Mouse (Mus musculus): Measurements from ENCODE around the gene Slc5a4a.

Gene Slc5a4a

GRCm38 (mm10) chr10:76147278-76147677 is at the start of gene Slc5a4a:
TSS of gene Slc5a4a (plus strand) at chr10:76147451.
- in situ Hi-C loops (cut with MboI, MseI): no loop called here

GRCm38 (mm10) chr10:76110861-76111260 is 36.4 kb upstream of the Slc5a4a start, which contains the start of gene Slc5a4b:
TSS of gene Slc5a4b (minus strand) at chr10:76110961.
- in situ Hi-C loops (cut with MboI, MseI): no loop called here

GRCm38 (mm10) chr10:76117966-76118365 is 29.3 kb upstream of the Slc5a4a start:
- in situ Hi-C loops (cut with MboI, MseI): no loop called here

GRCm38 (mm10) chr10:76118741-76119140 is 28.5 kb upstream of the Slc5a4a start:
- in situ Hi-C loops (cut with MboI, MseI): no loop called here

GRCm38 (mm10) chr10:76120124-76120711 is 27.0 kb upstream of the Slc5a4a start:
- in situ Hi-C loops (cut with MboI, MseI): no loop called here

- in situ Hi-C loops (cut with MboI, MseI): no loop called here
Observed at GRCm38 (mm10) chr10:76121495-76121894, 25.8 kb upstream of the Slc5a4a start.

- in situ Hi-C loops (cut with MboI, MseI): no loop called here
Observed at GRCm38 (mm10) chr10:76132506-76132905, 14.7 kb upstream of the Slc5a4a start.

GRCm38 (mm10) chr10:76136318-76136717 is 10.9 kb upstream of the Slc5a4a start:
- in situ Hi-C loops (cut with MboI, MseI): no loop called here

- in situ Hi-C loops (cut with MboI, MseI): no loop called here
Observed at GRCm38 (mm10) chr10:76146846-76147245, 405 bp upstream of the Slc5a4a start.

- in situ Hi-C loops (cut with MboI, MseI): no loop called here
Observed at GRCm38 (mm10) chr10:76155911-76156310, 8.7 kb downstream of the Slc5a4a start.

- in situ Hi-C loops (cut with MboI, MseI): no loop called here
Observed at GRCm38 (mm10) chr10:76157528-76157927, 10.3 kb downstream of the Slc5a4a start.

- in situ Hi-C loops (cut with MboI, MseI): no loop called here
Observed at GRCm38 (mm10) chr10:76158009-76158408, 10.8 kb downstream of the Slc5a4a start.

GRCm38 (mm10) chr10:76174899-76175298 is 27.6 kb downstream of the Slc5a4a start:
- in situ Hi-C loops (cut with MboI, MseI): no loop called here

- in situ Hi-C loops (cut with MboI, MseI): no loop called here
Observed at GRCm38 (mm10) chr10:76185216-76185615, 38.0 kb downstream of the Slc5a4a start.

- in situ Hi-C loops (cut with MboI, MseI): no loop called here
Observed at GRCm38 (mm10) chr10:76188010-76188409, 40.8 kb downstream of the Slc5a4a start.

GRCm38 (mm10) chr10:76201416-76201815 is 54.2 kb downstream of the Slc5a4a start:
- in situ Hi-C loops (cut with MboI, MseI): no loop called here

GRCm38 (mm10) chr10:76201978-76202377 is 54.7 kb downstream of the Slc5a4a start:
- in situ Hi-C loops (cut with MboI, MseI): no loop called here

- in situ Hi-C loops (cut with MboI, MseI): no loop called here
Observed at GRCm38 (mm10) chr10:76203798-76204283, 56.6 kb downstream of the Slc5a4a start.

- in situ Hi-C loops (cut with MboI, MseI): no loop called here
Observed at GRCm38 (mm10) chr10:76207262-76207796, 60.1 kb downstream of the Slc5a4a start.

GRCm38 (mm10) chr10:76209241-76209640 is 62.0 kb downstream of the Slc5a4a start:
- in situ Hi-C loops (cut with MboI, MseI): no loop called here

- in situ Hi-C loops (cut with MboI, MseI): no loop called here
Observed at GRCm38 (mm10) chr10:76210806-76211205, 63.6 kb downstream of the Slc5a4a start.

GRCm38 (mm10) chr10:76212121-76212520 is 64.9 kb downstream of the Slc5a4a start:
- in situ Hi-C loops (cut with MboI, MseI): no loop called here

GRCm38 (mm10) chr10:76214161-76214560 is 66.9 kb downstream of the Slc5a4a start:
- in situ Hi-C loops (cut with MboI, MseI): no loop called here

Measured in regulatory T cell (primary cell).